Mouse (Mus musculus) thymus, adult 2 months (tissue): Measurements from ENCODE around the gene Zcchc7.

ENCODE experiments used
- CTCF ChIP-seq: fragments of 200-500 bp; IDR thresholded peaks from 2 replicates; pipeline ENCODE4 v1.5.1; 2012; ENCODE audit warnings: mild to moderate bottlenecking, control low read depth, low read length, moderate library complexity, borderline replicate concordance; ENCODE audit not compliant: control insufficient read depth, poor library complexity, insufficient read depth; ENCODE audit errors: extremely low read depth
- POLR2A ChIP-seq: fragments of 200-500 bp; IDR thresholded peaks from 2 replicates; pipeline ENCODE4 v1.6.1; 2012; ENCODE audit warnings: mild to moderate bottlenecking, low read length, control low read depth, moderate library complexity; ENCODE audit not compliant: control insufficient read depth, poor library complexity, insufficient read depth; ENCODE audit errors: extremely low read depth

DNA sequence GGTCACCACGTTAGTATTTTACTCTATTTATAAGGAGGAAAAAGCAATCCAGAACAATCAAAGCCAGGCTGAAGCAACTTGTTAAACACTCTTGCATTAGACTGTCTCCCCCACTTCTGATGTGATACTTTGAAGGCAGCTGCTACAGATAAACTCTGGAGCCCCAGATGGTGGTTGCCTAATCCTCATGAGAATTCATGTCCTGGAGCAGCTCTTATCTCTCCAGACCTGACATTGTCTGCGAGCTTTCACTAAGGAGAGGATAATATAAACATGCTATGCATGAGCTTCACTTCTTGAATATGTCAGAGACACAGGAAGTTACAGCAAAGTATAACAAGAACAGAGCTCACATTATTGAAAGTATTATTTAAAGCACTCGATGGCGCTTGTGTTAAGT, 58.1 kb downstream of the Zcchc7 start:
- TF ChIP-seq CTCF (no peak), POLR2A (no peak)
